Mouse (Mus musculus): Measurements from ENCODE around the gene Moap1. TPM values are rescaled to one million over a fixed set of nuclear protein-coding genes. Genes with fewer than 3 reads are reported as not detected.

The Moap1 gene
- total RNA-seq, 2 experiments from 2014 or later: 31.0 TPM

DNA sequence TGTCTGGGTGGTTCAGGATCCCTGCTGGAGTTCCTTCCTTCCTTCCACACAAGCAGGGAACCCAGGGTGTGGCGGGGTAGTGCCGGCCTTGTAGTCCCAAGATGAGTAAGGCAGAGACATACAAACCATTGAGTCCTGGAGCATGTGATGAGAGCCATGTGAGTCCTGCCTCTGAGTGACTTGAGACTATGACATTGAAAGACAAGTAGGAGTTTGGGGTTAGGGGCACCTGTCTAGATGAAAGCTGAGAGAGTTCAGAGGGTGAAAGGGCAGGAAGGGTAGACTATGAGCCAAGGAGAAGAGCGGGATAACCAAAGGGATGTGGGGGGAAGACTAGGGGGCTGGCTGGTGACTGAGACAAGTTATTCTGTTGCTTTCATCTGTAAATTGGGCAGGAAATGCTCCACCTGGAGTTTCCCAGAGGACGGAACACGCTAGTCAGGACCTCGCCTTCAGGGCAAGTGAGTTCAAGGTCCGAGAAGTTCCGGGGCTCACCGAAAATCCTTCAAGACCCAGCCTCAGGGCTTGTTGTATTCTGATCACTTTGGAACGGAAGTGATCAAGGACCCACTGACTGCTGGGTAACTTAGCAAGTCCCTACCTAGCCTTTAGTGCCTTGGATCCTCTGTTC lies 36.5 kb downstream of the Moap1 start:
- DNase-seq (ENCODE audit: low spot score in 2 of 2): no peak

DNA sequence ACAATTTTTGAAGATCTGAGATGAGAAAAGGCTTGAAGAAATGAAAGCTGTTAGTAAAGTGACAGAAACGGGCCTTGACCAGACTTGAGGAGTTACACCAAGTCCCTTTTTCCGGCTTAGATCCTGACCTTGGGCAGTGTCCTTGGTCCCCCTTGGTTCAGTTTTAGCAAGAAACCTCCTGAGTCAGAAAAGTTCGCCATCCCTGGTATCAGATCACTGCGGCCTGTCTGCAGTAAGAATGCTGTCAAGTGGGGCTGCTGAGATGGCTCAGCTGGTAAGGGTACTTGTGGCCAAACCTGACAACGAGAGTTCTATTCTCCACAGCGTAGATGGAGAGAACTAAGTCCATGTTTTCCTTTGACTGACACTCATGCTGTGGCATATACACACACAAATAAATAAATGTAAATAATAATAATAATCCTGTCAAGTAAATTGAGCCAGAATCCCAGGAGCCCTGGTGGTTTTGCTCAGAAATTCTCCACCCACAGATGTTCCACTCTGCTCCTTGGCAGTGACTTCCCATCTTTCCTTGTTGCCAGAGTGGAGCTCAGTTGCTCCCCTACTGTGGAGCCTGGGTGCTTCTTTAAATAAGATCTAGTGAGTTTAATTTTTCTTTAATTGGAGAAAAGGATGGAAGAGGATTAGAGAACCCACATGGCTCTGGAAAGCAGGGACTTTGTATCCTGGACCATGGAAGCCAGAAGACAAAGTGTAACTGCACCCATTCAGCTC lies 37.4 kb downstream of the Moap1 start:
- no peak for DNase-seq (ENCODE audit: low spot score in 2 of 2)

DNA sequence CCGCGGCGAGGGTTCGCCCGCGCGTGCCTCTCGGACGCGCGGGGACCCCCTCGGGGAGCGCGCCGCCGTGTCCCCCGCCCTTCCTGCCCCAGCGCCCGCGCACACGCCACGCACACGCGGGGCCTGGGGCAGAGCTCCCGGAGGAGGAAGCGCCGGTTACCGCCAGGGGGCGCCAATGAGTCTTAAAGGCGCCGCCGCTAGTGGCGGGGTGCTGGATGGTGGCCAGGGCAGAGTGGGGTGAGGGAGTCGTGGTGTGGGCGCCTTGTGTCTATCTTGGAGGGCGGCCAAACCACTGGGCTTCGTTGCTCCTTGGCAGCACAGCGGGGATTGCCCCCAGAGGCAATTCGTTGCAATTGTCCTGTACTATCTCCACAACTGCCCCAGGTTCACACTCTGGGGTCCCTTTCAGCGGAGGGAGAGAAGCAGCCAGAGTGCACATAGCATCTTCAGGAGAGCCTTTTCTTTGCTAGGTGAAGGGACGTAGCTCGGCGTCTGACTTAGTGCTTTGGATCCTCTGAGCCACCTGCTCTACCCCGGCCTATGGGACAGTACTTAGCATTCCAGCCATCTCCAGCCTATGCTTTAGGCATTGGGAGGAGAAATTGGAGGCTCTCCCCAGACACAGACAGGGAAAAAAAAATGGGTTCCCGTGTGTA lies 38.1 kb downstream of the Moap1 start:
- DNase-seq (ENCODE audit: low spot score in 2 of 2): peak; percentile 87 to 90

DNA sequence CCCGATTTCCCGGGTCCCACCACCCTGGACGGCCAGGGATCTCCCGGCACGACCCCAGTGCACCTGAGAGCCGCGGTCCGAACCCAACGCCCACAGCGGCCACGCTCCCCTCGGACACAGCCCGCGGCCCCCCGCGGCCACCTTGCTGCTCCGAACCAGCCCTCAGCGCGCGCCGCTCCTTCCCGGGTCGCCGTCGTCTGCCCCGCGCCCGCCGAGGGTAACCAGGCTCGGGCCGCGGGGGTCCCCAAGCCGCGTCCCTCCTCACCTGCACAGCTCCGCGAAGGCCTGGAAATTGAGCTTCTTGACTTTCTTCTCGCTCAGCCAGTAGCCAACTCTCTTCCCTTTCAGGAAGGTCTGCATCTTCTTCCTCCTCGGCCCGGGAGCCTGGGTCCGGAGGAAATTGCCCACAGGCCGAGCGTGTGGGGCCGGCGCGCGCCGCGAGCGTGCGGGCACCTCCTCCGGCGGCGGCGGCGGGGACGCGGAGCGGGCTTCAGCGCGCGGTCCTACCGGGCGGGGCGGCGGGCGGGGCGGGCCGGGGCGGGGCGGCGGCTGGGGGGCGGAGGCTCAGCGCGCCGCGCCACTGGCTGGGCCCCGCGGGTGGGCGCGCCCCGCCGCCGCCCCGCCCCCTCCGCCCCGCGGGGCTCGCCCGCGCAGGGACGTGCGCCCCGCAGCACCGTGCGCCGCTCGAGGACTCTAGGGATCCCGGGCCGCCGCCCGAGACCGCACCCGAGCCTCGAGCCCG lies 38.8 kb downstream of the Moap1 start, which contains the start of gene Itpk1:
TSS of gene Itpk1 (minus strand) at position 474 of the 742 bp plus-strand sequence.
- DNase-seq (ENCODE audit: low spot score in 2 of 2): no peak

DNA sequence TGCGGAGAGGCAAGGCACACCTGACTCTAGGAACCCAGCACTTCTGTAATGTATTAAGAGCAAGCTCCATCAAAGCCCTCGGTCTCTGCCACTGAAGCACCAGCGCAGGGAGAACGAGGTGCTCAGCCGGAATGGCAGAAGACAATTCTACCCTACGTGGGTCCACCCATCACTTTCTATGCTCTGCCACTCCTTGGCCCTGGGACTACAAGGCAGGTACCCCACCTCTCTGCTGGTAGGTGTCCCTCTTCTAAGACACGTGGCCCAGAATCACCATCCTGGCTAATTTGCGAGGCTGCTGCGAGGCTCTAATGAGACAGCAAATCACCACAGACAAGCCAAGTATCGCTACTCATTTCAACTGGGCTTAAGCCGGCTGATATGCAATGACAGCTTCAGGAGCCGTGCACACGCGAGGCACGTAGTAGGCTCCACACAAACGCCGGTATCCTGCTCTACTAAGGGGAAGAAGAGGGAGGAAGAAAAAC lies 39.5 kb downstream of the Moap1 start:
- DNase-seq (ENCODE audit: low spot score in 2 of 2): no peak

DNA sequence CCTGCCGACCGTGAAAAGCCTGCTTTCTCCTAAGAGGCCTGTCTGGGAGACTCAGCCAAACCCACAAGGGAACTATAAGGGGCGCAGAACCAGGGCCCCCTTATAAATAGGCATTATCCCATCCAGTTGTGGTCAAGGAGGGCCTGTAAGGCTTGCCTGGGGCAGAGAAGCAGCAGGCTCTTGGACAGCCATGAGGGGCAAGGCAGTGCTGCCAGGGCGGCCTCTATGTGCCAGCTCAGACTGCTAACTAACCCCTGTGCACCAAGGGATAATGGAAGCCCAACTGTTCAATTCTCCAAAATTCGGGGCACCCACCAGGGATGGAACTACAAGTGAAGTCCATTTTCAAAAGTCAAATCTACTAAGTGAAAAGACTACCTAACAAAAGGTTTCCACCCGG lies 40.0 kb downstream of the Moap1 start:
- DNase-seq (ENCODE audit: low spot score in 2 of 2): no peak

DNA sequence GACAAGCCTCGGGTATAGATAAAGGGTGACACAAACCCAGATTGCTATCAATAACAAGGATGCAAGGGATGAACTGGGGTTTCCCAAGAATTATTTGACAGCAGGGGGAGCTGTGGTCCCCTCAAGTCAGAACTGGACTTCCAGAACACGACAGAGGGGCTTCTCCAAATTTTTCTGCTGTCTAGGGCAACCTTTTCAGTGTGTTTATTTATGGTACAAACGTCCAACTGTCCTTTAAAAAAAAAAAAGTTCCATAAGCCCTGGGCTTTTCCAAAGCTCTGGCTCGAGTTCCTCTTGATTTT lies 40.4 kb downstream of the Moap1 start:
- DNase-seq (ENCODE audit: low spot score in 2 of 2): peak in 1 of 2 experiments; percentile 71

DNA sequence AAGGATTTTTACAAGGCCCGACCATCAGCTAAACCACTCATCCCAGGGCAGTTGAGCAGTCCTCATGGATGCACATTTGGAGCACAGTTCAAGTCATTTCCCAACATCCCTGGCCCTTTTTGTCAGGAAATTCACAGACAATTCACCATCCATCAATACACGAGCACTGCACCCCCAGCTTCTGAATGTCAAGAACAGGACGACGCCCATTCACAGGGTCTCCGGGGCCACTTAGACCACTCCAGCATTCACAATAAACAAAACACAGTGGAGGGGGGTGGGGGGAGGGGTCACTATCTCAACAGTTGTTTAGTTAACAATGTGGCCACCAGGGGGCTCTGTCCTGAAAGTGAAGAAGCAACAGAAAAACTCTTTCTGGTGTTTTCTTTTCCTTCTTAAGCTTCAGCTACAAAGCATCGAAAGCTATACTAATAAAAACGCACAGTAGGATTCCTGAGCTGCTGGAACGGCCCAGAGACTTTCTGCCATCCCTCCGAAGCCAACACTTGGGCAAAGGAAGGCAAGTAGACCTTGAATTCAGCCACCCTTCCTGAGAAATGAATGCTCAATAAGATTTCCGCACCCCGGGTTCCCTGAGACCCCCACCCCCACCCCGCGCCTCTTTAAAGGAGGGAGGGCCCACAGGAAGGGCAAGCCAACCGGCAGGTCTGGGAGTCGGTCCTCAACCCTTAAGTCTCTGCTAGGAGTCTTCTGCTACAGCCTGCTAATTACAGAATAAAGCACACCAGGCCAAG lies 40.9 kb downstream of the Moap1 start:
- peak; percentile 70 to 85 for DNase-seq (ENCODE audit: low spot score in 2 of 2)

DNA sequence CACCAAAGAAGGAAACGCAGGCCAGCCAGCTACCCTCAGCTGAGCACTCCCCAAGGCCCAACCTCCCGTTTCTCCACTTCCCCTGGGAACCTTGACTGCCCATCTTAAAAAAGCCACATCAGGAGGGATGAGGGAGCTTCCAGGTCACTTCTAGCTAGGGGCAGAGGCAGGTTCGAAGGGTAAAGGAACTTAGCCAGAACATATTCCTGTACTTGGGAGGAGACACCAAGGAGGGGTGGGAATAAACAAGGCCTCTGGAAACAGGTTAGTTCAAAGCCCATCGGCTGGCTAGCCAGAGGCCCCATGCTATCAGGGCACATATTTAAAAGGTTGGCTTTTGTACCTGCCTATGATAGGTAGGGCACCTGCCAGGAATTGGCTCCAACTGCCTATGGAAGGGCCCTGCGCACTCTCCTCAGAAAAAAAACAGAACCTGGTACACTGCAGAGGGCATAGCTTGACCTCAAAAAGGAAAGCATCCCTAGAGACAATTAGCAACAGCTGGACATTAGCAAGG lies 41.7 kb downstream of the Moap1 start:
- DNase-seq (ENCODE audit: low spot score in 2 of 2): no peak

DNA sequence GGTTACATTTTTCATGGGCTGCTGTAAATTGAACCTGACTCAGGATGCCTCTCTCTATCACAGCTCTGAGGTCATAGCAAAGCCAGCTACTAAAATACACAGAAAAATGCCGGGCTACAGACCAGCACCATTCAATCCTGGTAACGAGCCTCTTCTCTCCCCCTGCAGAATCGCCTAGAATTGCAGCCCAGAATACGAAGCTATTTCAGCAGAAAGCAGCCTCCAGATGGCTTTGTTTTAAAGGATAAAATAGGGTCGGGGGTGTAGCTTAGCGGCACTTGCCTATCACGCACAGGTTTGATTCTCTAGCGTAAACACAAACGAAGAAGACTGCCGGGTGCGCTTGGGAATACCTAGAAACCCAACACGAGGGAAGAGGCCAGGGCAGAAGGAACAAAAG lies 43.0 kb downstream of the Moap1 start:
- no peak for DNase-seq (ENCODE audit: low spot score in 2 of 2)

DNA sequence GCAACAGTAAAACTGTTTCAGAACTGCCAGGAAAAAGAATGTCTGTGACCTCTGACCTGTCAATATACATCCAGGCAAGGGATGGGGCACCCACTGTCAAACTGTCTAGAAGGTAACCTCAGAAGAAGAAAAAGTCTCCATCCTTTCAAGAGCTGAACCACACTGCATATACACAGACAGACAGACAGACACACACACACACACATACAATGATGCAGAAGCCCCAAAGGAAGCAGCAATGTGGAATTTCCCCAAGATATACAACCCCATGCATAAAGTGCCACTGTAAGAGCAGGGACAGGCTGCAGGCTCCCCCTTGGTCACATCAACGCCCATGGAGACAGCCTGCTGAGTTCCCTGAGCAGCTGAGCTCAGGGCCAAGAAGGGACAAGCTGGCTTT lies 44.3 kb downstream of the Moap1 start:
- DNase-seq (ENCODE audit: low spot score in 2 of 2): no peak

DNA sequence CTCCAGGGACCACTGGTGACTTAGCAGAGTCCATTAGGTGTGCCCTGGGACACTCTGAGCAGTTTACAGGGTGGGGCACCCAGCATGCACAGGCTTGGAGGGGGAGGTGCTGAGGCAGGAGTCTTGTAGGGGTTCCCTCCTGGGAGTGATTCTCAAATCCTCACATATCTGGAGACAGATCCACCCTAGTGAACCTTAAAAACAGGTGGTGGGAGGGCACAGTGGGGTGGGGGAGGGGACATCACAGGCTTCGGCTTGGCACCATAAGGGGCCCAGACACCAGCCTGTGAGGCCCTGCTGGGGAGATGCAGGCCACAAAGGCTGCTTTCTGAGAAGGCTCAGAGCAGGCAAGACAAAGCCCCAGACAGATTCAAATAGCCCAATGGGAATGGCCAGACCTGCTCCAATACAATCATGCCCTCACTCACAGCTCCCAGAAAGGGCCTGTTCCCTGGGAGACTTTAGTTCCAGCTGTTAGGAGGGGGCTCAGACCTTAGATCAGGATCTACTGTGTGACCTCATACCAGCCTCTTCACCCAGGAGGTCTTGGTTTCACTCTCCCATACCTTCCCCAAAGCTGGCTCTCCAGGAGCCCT lies 45.3 kb downstream of the Moap1 start:
- no peak for DNase-seq (ENCODE audit: low spot score in 2 of 2)

DNA sequence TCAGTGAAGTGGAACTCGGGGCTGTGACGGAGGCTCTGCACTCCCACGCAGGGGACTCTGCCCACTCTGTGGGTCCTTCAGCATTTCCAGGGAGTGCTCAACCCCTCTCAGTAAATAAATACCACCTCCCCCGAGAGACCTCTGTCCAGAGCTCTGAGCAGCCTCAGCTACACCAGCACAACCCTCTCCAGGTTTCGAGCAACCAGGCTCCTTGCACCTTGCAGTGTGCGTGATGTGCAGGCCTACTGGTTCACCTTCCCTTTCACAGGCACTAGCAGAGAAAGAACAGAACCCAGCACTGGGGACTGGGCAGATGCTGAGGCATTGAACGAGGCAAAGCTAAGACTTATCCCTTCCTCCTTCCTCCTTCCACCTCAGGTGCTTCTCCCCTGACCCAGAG lies 46.1 kb downstream of the Moap1 start:
- no peak for DNase-seq (ENCODE audit: low spot score in 2 of 2)

DNA sequence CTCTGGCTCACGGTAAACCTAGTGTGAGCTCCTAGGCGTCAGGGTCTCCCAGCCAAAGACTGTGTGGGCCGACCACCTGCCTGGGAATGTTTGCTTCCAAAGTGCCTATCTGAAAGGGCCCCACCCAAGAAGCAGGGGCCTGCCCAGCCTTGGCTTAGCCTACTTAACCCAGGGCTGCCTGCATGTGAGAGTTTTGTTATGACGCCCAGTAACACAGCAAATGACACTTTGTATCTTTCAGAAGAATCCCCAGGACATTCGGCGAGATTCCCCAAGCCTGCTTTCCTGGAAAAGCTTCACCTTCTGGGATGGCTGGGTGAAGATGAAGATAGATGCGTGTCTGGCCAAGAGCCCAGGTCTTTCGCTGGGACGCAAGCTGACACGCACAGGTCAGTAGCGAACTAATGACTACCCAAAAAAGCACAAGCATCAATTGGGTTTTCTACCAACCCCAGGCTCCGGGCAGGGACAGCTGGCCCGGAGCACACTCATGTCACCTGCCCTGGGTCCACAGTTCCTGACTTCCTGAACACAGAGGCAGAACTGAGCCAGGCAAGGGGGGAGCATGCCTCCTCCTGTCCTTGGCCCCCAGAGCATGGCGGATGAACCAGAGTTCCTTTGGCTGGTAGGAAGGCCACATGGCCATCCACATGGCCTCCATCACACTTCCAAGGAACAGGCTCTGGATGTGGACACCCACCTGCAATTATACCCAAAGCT lies 46.7 kb downstream of the Moap1 start:
- no peak for DNase-seq (ENCODE audit: low spot score in 2 of 2)

DNA sequence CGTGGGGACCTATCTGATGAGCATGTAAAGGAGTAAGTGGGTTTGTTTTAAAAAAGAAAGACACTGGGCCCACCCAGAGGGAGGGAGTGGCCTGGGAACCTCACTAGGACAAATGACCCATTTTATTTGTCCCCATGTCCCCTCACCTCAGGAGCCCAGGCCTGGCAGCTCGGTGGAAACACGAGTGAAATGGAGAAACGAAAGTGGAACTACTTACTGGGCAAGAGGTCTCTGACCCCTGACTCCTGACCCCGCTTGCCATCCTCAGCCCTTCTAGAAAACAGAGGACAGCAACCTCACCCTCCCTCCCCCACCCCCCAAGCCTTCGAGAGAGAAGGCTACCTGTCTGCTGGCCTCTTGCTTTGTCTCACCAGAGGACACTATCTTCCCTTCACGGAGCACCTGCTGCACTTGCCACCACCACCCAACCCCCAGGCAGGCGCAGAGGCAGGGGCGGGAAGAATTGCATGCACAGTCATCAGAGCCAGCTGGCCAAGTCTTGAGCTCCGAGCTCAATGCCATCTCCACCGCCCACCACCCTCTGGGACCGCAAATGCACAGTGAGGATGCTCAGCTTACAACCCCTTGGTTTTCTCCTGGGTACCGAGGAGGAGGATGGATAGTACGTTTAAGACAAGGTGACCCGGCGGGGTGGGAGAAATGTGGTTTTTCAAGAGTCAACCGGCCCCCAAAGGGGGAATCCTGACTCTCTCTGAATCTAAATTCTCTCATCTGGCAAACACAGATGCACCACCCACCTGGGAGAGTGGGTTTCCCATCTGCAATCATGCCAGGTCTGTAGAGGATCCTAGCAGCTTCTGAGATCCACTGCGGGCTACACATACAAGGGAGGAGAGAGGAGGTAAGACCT lies 47.9 kb downstream of the Moap1 start:
- peak; percentile 74 to 81 for DNase-seq (ENCODE audit: low spot score in 2 of 2)
